Mouse (Mus musculus) adrenal gland, postnatal 25 days (tissue): ENCODE data around the gene Dennd6a. TPM values are rescaled to one million over a fixed set of nuclear protein-coding genes. Genes with fewer than 3 reads are reported as not detected.

Source experiments
- microRNA-seq, 2 experiments: library from miRNA; unstranded; fragments of <30 nt; microRNA quantifications; one replicate each; pipeline ENCODE4 v1.2.0; 2021
- total RNA-seq: library from RNA; stranded (reverse); gene quantifications from 2 replicates; pipeline ENCODE4 v1.2.3, GENCODE M21; 2021

Gene Dennd6a
- total RNA-seq, 1 experiment from 2014 or later: 39.1 TPM

Small RNA genes within 50 kb of the gene (microRNA-seq; reads per million reads assigned to microRNA genes)
- gene Mir7672: 0 to 0.69 reads per million in 2 experiments

Other genes with a start within 250 kb of the Dennd6a start
- gene Slmap, start 38.9 kb upstream of the Dennd6a start, total RNA-seq: 85.2 and 92.0 TPM in 2 replicates
- gene Arf4, start 64.2 kb downstream of the Dennd6a start, total RNA-seq: 160 and 161 TPM in 2 replicates
- gene Pde12, start 96.0 kb downstream of the Dennd6a start, total RNA-seq: 9.0 and 10.0 TPM in 2 replicates
- not detected in 2 replicates for gene Dnah12, start 119.4 kb downstream of the Dennd6a start, total RNA-seq